Mouse (Mus musculus): ENCODE data around the gene C5ar2. TPM values are rescaled to one million over a fixed set of nuclear protein-coding genes. Genes with fewer than 3 reads are reported as not detected.
"Not testable (repeated sequence)": the region's sequence is repeated elsewhere in the genome, so short reads cannot be mapped to it uniquely, and the experiment has no call there.

The C5ar2 gene
- polyA plus RNA-seq, 1 experiment from 2014 or later: 1.1 TPM

- DNase-seq (ENCODE audit: low spot score): no peak
- H3K4me2 ChIP-seq (replicated peaks; ENCODE audit: low read depth, low read length): no peak overlapping the region
- no peaks in the 10 kb centered on the region for H3K27me3 ChIP-seq (replicated peaks; ENCODE audit: insufficient read depth, low read length)
- TF ChIP-seq CTCF (IDR thresholded peaks at IDR 0.05): no peak
- TF ChIP-seq EP300 (IDR thresholded peaks at IDR 0.05): no peak
- no peak overlapping the region for H3K4me3 ChIP-seq (ENCODE audit: low read depth, low read length)
- no peaks in the 10 kb centered on the region for H3K9me3 ChIP-seq (ENCODE audit: low read length)
- H3K9ac ChIP-seq (replicated peaks; ENCODE audit: low read depth): no peak overlapping the region
- H3K4me1 ChIP-seq (ENCODE audit: insufficient read depth, low read depth, low read length): no peaks in the 10 kb centered on the region
- H3K36me3 ChIP-seq (ENCODE audit: insufficient read depth, low read length): no peaks in the 10 kb centered on the region
- H3K27ac ChIP-seq (ENCODE audit: low read length): no peak overlapping the region
- 59% methylated on average over 1 of the region's 1 CpGs for WGBS
- ATAC-seq: no peak
Measured at GRCm38 (mm10) chr7:16261097-16261496, 17.1 kb upstream of the C5ar2 start.

DNA sequence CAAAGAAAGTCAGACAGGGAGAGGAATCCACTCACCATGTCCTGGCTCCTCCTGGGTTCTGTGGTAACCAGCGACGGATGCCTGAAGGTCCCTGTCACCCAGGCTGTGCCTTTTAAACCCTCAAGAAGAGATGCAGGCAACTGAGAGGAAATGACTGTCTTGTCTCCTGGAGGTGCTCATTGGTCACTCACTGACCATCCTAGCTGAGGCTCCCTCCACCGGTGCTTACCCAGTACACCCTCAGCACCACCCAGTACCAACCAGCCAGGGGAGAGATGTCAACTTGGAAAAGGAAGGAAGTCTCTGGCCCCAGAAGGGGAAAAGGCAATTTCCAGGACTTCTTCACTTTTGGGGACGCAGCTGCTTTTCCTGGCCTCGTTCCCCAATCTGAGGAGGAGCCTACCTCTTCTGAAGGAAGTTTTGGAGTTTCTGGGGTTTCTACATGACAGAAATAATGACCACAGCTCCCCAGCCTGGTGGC lies 15.2 kb upstream of the C5ar2 start, which contains the start of gene C5ar1:
Gene C5ar1 (minus strand): TSS at position 431 of the 481 bp plus-strand sequence.
- TF ChIP-seq CTCF (IDR thresholded peaks at IDR 0.05) (0 out of 2 replicates have a peak, but pooled peaks have one; percentile 1), EP300 (IDR thresholded peaks at IDR 0.05) (no peak)
- Histone ChIP-seq H3K36me3 (ENCODE audit: insufficient read depth, low read length) (no peaks in the 10 kb centered on the region), H3K9me3 (ENCODE audit: low read length) (no peaks in the 10 kb centered on the region), H3K27ac (ENCODE audit: low read length) (no peak within 1 kb of the TSS), H3K4me3 (ENCODE audit: low read depth, low read length) (peak within 1 kb of the TSS; percentile 3; the same call in 1 of the 2 replicates), H3K4me1 (ENCODE audit: insufficient read depth, low read depth, low read length) (no peaks in the 10 kb centered on the region), H3K4me2 (replicated peaks; ENCODE audit: low read depth, low read length) (no peak within 1 kb of the TSS), H3K27me3 (replicated peaks; ENCODE audit: insufficient read depth, low read length) (no peaks in the 10 kb centered on the region), H3K9ac (replicated peaks; ENCODE audit: low read depth) (no peak within 1 kb of the TSS)
- DNase-seq (ENCODE audit: low spot score) (no peak), ATAC-seq (peak; percentile 26; the same call in 1 of the 2 replicates)
- WGBS: 80% methylated on average over 5 of the region's 5 CpGs

DNA sequence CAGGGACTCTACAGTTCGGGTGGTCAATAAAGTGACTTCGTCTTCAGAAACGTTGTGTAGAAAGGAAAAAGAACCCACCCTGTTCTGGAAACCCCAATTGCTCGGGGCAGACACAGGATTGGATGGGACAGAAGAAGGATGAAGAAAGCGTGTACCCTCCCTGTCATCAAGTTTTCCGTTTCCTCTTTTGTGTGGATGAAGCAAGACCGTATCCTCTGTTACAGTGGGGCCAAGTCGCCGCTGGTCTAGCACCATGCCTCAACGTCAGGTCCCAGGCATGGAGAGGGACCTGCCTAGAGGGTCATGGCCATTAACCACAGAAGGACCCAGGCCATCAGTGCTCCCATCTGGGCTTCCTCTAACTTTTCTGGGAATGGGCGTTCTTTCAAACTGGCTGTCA lies 13.9 kb upstream of the C5ar2 start:
- DNase-seq (ENCODE audit: low spot score): peak; percentile 33
- no peaks in the 10 kb centered on the region for H3K36me3 ChIP-seq (ENCODE audit: insufficient read depth, low read length)
- H3K4me3 ChIP-seq (ENCODE audit: low read depth, low read length): no peak overlapping the region
- ATAC-seq: peak; percentile 41
- H3K4me1 ChIP-seq (ENCODE audit: insufficient read depth, low read depth, low read length): no peaks in the 10 kb centered on the region
- no peak for TF ChIP-seq CTCF (IDR thresholded peaks at IDR 0.05)
- TF ChIP-seq EP300 (IDR thresholded peaks at IDR 0.05): no peak
- WGBS: 81% methylated on average over 11 of the region's 11 CpGs
- H3K27ac ChIP-seq (ENCODE audit: low read length): no peak overlapping the region
- no peaks in the 10 kb centered on the region for H3K9me3 ChIP-seq (ENCODE audit: low read length)
- H3K4me2 ChIP-seq (replicated peaks; ENCODE audit: low read depth, low read length): no peak overlapping the region
- no peaks in the 10 kb centered on the region for H3K27me3 ChIP-seq (replicated peaks; ENCODE audit: insufficient read depth, low read length)
- H3K9ac ChIP-seq (replicated peaks; ENCODE audit: low read depth): no peak overlapping the region

DNA sequence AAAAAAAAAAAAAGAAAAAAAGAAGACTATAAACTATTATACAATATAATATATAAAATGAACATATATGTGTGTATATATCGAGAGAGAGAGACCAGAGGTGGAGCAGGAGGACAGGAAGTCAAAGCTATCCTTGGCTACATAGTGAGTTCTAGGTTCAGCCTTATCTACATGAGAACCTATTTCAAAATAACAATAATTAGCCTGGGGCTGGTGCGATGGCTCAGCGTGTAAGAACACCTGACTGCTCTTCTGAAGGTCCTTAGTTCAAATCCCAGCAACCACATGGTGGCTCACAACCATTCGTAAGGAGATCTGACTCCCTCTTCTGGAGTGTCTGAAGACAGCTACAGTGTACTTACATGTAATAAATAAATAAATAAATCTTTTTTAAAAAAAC lies 12.0 kb upstream of the C5ar2 start:
- H3K4me3 ChIP-seq (ENCODE audit: low read depth, low read length); H3K27ac ChIP-seq (ENCODE audit: low read length); H3K27me3 ChIP-seq (replicated peaks; ENCODE audit: insufficient read depth, low read length); H3K9me3 ChIP-seq (ENCODE audit: low read length); H3K9ac ChIP-seq (replicated peaks; ENCODE audit: low read depth); H3K4me1 ChIP-seq (ENCODE audit: insufficient read depth, low read depth, low read length); ATAC-seq; H3K4me2 ChIP-seq (replicated peaks; ENCODE audit: low read depth, low read length); DNase-seq (ENCODE audit: low spot score); H3K36me3 ChIP-seq (ENCODE audit: insufficient read depth, low read length): not testable (repeated sequence)
- WGBS: 77% methylated on average over 4 of the region's 4 CpGs

- no peak overlapping the region for H3K27ac ChIP-seq (ENCODE audit: low read length)
- TF ChIP-seq EP300 (IDR thresholded peaks at IDR 0.05): no peak
- no peak for TF ChIP-seq CTCF (IDR thresholded peaks at IDR 0.05)
- WGBS: 29% methylated on average over 4 of the region's 4 CpGs
- no peaks in the 10 kb centered on the region for H3K27me3 ChIP-seq (replicated peaks; ENCODE audit: insufficient read depth, low read length)
- ATAC-seq: no peak
- no peaks in the 10 kb centered on the region for H3K4me1 ChIP-seq (ENCODE audit: insufficient read depth, low read depth, low read length)
- DNase-seq (ENCODE audit: low spot score): no peak
- no peak overlapping the region for H3K4me3 ChIP-seq (ENCODE audit: low read depth, low read length)
- H3K4me2 ChIP-seq (replicated peaks; ENCODE audit: low read depth, low read length): no peak overlapping the region
- no peaks in the 10 kb centered on the region for H3K36me3 ChIP-seq (ENCODE audit: insufficient read depth, low read length)
- H3K9ac ChIP-seq (replicated peaks; ENCODE audit: low read depth): no peak overlapping the region
- H3K9me3 ChIP-seq (ENCODE audit: low read length): no peaks in the 10 kb centered on the region
Measured at GRCm38 (mm10) chr7:16254195-16254594, 10.2 kb upstream of the C5ar2 start.

DNA sequence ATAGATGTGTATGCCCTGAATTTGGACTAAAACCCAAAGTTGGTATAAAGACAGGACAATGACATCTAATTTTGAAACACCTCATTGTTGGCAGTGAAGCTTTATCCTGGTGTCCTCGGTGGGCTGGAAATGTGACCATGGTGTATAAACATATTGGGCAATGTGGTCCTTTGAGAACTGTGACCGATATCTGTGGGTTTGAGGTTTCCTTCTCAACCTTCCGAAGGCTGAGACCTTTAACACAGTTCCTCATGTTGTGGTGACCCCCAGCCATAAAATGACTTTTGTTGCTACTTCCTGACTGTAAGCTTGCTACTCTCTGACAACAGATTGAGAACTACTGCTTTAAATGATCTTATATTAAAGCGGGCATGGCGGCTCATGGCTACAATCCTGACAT lies 6.7 kb upstream of the C5ar2 start:
- 72% methylated on average over 5 of the region's 5 CpGs for WGBS
- ATAC-seq: no peak

GRCm38 (mm10) chr7:16245958-16246357 lies 2.0 kb upstream of the C5ar2 start:
- DNase-seq (ENCODE audit: low spot score) (no peak), ATAC-seq (peak; percentile 13; the same call in 1 of the 2 replicates)
- Histone ChIP-seq H3K9ac (replicated peaks; ENCODE audit: low read depth) (no peak overlapping the region), H3K36me3 (ENCODE audit: insufficient read depth, low read length) (no peaks in the 10 kb centered on the region), H3K4me1 (ENCODE audit: insufficient read depth, low read depth, low read length) (peaks cover 6% of the 10 kb centered on the region; the same call in 1 of the 2 replicates), H3K27me3 (replicated peaks; ENCODE audit: insufficient read depth, low read length) (no peaks in the 10 kb centered on the region), H3K4me2 (replicated peaks; ENCODE audit: low read depth, low read length) (no peak overlapping the region), H3K4me3 (ENCODE audit: low read depth, low read length) (no peak overlapping the region), H3K27ac (ENCODE audit: low read length) (no peak overlapping the region), H3K9me3 (ENCODE audit: low read length) (no peaks in the 10 kb centered on the region)
- WGBS: 32% methylated on average over 2 of the region's 4 CpGs
- TF ChIP-seq CTCF (IDR thresholded peaks at IDR 0.05) (no peak), EP300 (IDR thresholded peaks at IDR 0.05) (no peak)

More for the DNA sequence above, 6.7 kb upstream of the C5ar2 start:
- no peak for DNase-seq (ENCODE audit: low spot score)
- H3K36me3 ChIP-seq (ENCODE audit: insufficient read depth, low read length): no peaks in the 10 kb centered on the region
- H3K9ac ChIP-seq (replicated peaks; ENCODE audit: low read depth): no peak overlapping the region
- TF ChIP-seq CTCF (IDR thresholded peaks at IDR 0.05) (no peak), EP300 (IDR thresholded peaks at IDR 0.05) (no peak)
- H3K4me1 ChIP-seq (ENCODE audit: insufficient read depth, low read depth, low read length): no peaks in the 10 kb centered on the region
- H3K27ac ChIP-seq (ENCODE audit: low read length): no peak overlapping the region
- H3K27me3 ChIP-seq (replicated peaks; ENCODE audit: insufficient read depth, low read length): no peaks in the 10 kb centered on the region
- H3K4me3 ChIP-seq (ENCODE audit: low read depth, low read length): no peak overlapping the region
- no peak overlapping the region for H3K4me2 ChIP-seq (replicated peaks; ENCODE audit: low read depth, low read length)
- H3K9me3 ChIP-seq (ENCODE audit: low read length): no peaks in the 10 kb centered on the region

All from lung, postnatal 0 days (tissue).